Mouse (Mus musculus) lung, postnatal 10 days (tissue): Measurements from ENCODE around the gene Klhl23.

Experiments
- DNase-seq: peaks from one replicate; pipeline ENCODE4 v3.0.0; 2021

Klhl23 gene

GRCm38 (mm10) chr2:69830116-69830515 lies 8.4 kb downstream of the Klhl23 start:
- DNase-seq: no peak

GRCm38 (mm10) chr2:69837244-69837967 lies 15.7 kb downstream of the Klhl23 start:
- no peak for DNase-seq

GRCm38 (mm10) chr2:69837996-69838395 lies 16.3 kb downstream of the Klhl23 start:
- no peak for DNase-seq

GRCm38 (mm10) chr2:69838707-69839106 lies 17.0 kb downstream of the Klhl23 start:
- no peak for DNase-seq

- DNase-seq: no peak
Observed at GRCm38 (mm10) chr2:69840261-69840660, 18.5 kb downstream of the Klhl23 start.

GRCm38 (mm10) chr2:69849215-69849614 lies 27.5 kb downstream of the Klhl23 start:
- DNase-seq: peak; percentile 74

GRCm38 (mm10) chr2:69851427-69852058 lies 29.8 kb downstream of the Klhl23 start:
- DNase-seq: no peak

- peak; percentile 54 for DNase-seq
Observed at GRCm38 (mm10) chr2:69856392-69856791, 34.6 kb downstream of the Klhl23 start.

GRCm38 (mm10) chr2:69857882-69858281 lies 36.1 kb downstream of the Klhl23 start:
- DNase-seq: no peak

GRCm38 (mm10) chr2:69860972-69861452 lies 39.3 kb downstream of the Klhl23 start:
- peak; percentile 44 for DNase-seq

- peak; percentile 96 for DNase-seq
Observed at GRCm38 (mm10) chr2:69861485-69862091, 39.8 kb downstream of the Klhl23 start, which contains the start of gene Ssb. Ssb (plus strand) TSS chr2:69861562.

GRCm38 (mm10) chr2:69862117-69862657 lies 40.4 kb downstream of the Klhl23 start:
- DNase-seq: no peak

- no peak for DNase-seq
Observed at GRCm38 (mm10) chr2:69883990-69884391, 62.2 kb downstream of the Klhl23 start.

GRCm38 (mm10) chr2:69884581-69884980 lies 62.8 kb downstream of the Klhl23 start:
- DNase-seq: no peak

GRCm38 (mm10) chr2:69885050-69885449 lies 63.3 kb downstream of the Klhl23 start:
- no peak for DNase-seq

- DNase-seq: peak; percentile 95
Observed at GRCm38 (mm10) chr2:69885451-69886305, 63.9 kb downstream of the Klhl23 start, which contains the start of gene Mettl5. Mettl5 (minus strand) TSS chr2:69885615.
